Mouse (Mus musculus) ES-E14 (cell line): ENCODE data around the gene Ablim1.
A peak's percentile ranks its signal among the peaks of the same experiment; 100 is the strongest.

Source experiments
- CHD2 ChIP-seq: IDR thresholded peaks from 2 replicates; pipeline ENCODE4 v1.6.1; 2014; ENCODE audit warnings: mild to moderate bottlenecking, low read depth, low read length, inconsistent platforms
- HCFC1 ChIP-seq: IDR thresholded peaks from 2 replicates; pipeline ENCODE4 v1.6.1; 2012; ENCODE audit warnings: low read length, inconsistent platforms, borderline replicate concordance; ENCODE audit not compliant: insufficient read depth
- ZNF384 ChIP-seq: IDR thresholded peaks from 2 replicates; pipeline ENCODE4 v1.6.1; 2012; ENCODE audit warnings: low read depth, low read length, inconsistent platforms

- TF ChIP-seq HCFC1 (no peak), CHD2 (no peak), ZNF384 (0 out of 2 replicates have a peak, but pooled peaks have one; percentile 24)
Measured at GRCm38 (mm10) chr19:57328792-57329191, 14.1 kb upstream of the Ablim1 start.
